Mouse (Mus musculus): ENCODE measurements at regions not wholly inside any gene's neighbourhood (a gene's known extent, or its start where the extent isn't known, plus 50 kb on each side); places are given as distances from the start of the nearest gene placed in this dataset.
"Not testable (repeated sequence)": the region's sequence is repeated elsewhere in the genome, so short reads cannot be mapped to it uniquely, and the experiment has no call there.

DNA sequence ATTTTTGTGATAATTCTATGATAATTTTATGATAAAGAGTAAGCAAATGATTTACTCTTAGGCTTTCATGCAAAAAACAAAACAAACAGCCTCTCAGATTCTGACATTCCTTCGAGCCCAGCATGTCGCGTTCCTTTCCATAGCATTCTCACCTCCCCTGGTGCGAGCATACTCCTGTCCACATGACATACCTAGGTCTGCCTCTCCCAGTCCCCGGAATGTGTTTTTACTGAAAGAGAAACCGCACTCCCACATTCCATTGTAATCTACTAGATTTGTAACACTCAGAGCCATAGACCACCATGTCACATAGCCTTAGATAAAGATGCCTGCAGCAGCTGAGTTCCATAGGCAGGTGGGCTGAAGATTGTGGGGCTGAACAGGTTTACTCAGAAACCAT, 250.8 kb downstream of the Gxylt1 start:
- DNase-seq (ENCODE audit: low spot score) (no peak), ATAC-seq (ENCODE audit: low FRiP score, low read depth) (no peak)
- Histone ChIP-seq H3K9ac (ENCODE audit: low read depth, low read length, severe bottlenecking) (no peak overlapping the region), H3K4me3 (replicated peaks; ENCODE audit: low read length) (no peak overlapping the region), H3K9me3 (ENCODE audit: control insufficient read depth, low read length) (no peaks in the 10 kb centered on the region), H3K36me3 (ENCODE audit: control insufficient read depth, insufficient read depth, low read length) (no peaks in the 10 kb centered on the region), H3K4me2 (replicated peaks; ENCODE audit: low read depth, low read length, severe bottlenecking) (no peak overlapping the region), H3K27me3 (ENCODE audit: control insufficient read depth, insufficient read depth, low read length) (no peaks in the 10 kb centered on the region), H3K4me1 (ENCODE audit: control insufficient read depth, insufficient read depth, low read length) (no peaks in the 10 kb centered on the region), H3K27ac (replicated peaks; ENCODE audit: low read depth, low read length) (no peak overlapping the region)
- no peak for TF ChIP-seq POLR2A (IDR thresholded peaks at IDR 0.05; ENCODE audit: borderline replicate concordance, extremely low read depth, insufficient read depth, insufficient read length)
- 77% methylated on average over 6 of the region's 6 CpGs for WGBS

DNA sequence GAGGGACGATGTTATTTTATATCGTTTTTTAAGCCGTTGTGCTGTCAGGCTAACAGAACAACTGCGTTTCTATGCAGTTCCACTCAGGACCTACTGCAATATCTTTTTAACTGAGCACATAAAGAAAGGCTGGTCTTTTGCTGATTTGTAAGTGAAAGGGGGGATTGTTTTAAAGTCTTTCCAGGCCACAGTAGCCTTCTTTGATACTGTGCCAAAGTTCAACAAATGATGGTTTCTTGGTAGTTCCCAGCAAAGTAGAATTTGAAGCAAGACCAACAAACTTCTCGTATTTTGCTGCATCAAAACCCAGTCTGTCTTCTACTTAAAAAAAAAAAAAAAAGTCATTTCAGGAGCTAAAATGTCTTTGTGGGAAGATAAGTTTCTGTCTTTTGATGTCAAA, 263.8 kb downstream of the Gxylt1 start:
- Histone ChIP-seq H3K9ac (ENCODE audit: low read depth, low read length, severe bottlenecking) (no peak overlapping the region), H3K4me2 (replicated peaks; ENCODE audit: low read depth, low read length, severe bottlenecking) (no peak overlapping the region), H3K36me3 (ENCODE audit: control insufficient read depth, insufficient read depth, low read length) (no peaks in the 10 kb centered on the region), H3K4me1 (ENCODE audit: control insufficient read depth, insufficient read depth, low read length) (peaks cover 8% of the 10 kb centered on the region), H3K9me3 (ENCODE audit: control insufficient read depth, low read length) (no peaks in the 10 kb centered on the region), H3K27ac (replicated peaks; ENCODE audit: low read depth, low read length) (no peak overlapping the region), H3K27me3 (ENCODE audit: control insufficient read depth, insufficient read depth, low read length) (no peaks in the 10 kb centered on the region), H3K4me3 (replicated peaks; ENCODE audit: low read length) (no peak overlapping the region)
- TF ChIP-seq POLR2A (IDR thresholded peaks at IDR 0.05; ENCODE audit: borderline replicate concordance, extremely low read depth, insufficient read depth, insufficient read length): no peak
- ATAC-seq (ENCODE audit: low FRiP score, low read depth) (no peak), DNase-seq (ENCODE audit: low spot score) (peak; percentile 12)
- 17% methylated on average over 5 of the region's 5 CpGs for WGBS

DNA sequence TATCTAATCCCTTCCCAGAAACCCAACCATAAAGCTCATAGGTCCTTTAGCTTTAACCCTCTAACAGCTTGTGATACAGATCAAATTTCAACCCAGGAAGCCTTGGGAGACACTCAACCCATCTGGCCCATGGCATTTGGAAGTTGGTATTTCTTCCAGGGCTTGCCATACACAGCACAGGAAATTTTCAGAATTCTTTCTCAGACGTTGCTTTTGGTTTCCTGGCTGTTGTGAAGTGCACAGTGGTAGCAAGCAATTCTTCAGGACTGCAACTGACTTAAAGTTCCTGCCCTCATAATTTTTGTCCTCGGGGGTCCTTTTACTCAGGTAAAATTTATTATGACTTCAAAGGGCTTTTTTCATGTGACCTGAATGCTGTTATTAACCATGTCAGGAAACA, 264.4 kb downstream of the Gxylt1 start:
- H3K27ac ChIP-seq (replicated peaks; ENCODE audit: low read depth, low read length): peak overlapping the region; percentile 48; the same call in 1 of the 2 replicates
- H3K4me1 ChIP-seq (ENCODE audit: control insufficient read depth, insufficient read depth, low read length): peaks cover 8% of the 10 kb centered on the region
- no peak for TF ChIP-seq POLR2A (IDR thresholded peaks at IDR 0.05; ENCODE audit: borderline replicate concordance, extremely low read depth, insufficient read depth, insufficient read length)
- DNase-seq (ENCODE audit: low spot score) (peak; percentile 25), ATAC-seq (ENCODE audit: low FRiP score, low read depth) (no peak; the same call in 1 of the 2 replicates)
- WGBS: 2% methylated on average over 2 of the region's 2 CpGs
- 0 out of 2 replicates have a peak overlapping the region, but pooled peaks have one; percentile 7 for H3K4me2 ChIP-seq (replicated peaks; ENCODE audit: low read depth, low read length, severe bottlenecking)
- no peak overlapping the region for H3K9ac ChIP-seq (ENCODE audit: low read depth, low read length, severe bottlenecking)
- H3K27me3 ChIP-seq (ENCODE audit: control insufficient read depth, insufficient read depth, low read length): no peaks in the 10 kb centered on the region
- H3K4me3 ChIP-seq (replicated peaks; ENCODE audit: low read length): no peak overlapping the region
- H3K36me3 ChIP-seq (ENCODE audit: control insufficient read depth, insufficient read depth, low read length): no peaks in the 10 kb centered on the region
- no peaks in the 10 kb centered on the region for H3K9me3 ChIP-seq (ENCODE audit: control insufficient read depth, low read length)

DNA sequence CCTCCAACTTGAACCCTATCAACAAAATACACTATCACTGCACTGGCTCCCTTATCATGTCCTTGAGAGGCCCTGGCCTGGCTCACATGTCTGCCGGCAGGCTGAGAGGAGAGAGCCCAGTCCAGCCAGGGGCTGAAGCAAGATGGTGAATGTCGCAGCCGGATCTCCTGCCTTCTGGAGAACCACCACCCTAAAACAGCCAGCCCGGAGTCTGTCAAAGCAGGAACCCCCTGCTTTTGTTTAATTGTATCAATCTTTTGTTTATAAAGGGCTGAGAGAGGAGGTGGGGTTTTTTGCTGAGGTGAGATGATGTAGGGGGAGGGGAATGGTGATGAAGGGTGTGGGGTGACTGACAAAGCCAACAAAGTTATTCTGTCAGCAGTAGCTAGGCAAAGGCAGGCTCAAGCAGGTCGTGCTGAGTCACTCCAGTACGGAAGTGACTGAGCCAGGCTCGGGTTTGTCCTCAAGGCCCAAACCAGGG, 269.2 kb downstream of the Gxylt1 start:
- Histone ChIP-seq H3K27me3 (ENCODE audit: control insufficient read depth, insufficient read depth, low read length) (no peaks in the 10 kb centered on the region), H3K36me3 (ENCODE audit: control insufficient read depth, insufficient read depth, low read length) (no peaks in the 10 kb centered on the region), H3K9me3 (ENCODE audit: control insufficient read depth, low read length) (no peaks in the 10 kb centered on the region), H3K4me2 (replicated peaks; ENCODE audit: low read depth, low read length, severe bottlenecking) (no peak overlapping the region), H3K27ac (replicated peaks; ENCODE audit: low read depth, low read length) (no peak overlapping the region), H3K9ac (ENCODE audit: low read depth, low read length, severe bottlenecking) (no peak overlapping the region), H3K4me1 (ENCODE audit: control insufficient read depth, insufficient read depth, low read length) (peaks cover 11% of the 10 kb centered on the region), H3K4me3 (replicated peaks; ENCODE audit: low read length) (no peak overlapping the region)
- DNase-seq (ENCODE audit: low spot score) (no peak), ATAC-seq (ENCODE audit: low FRiP score, low read depth) (no peak)
- 68% methylated on average over 7 of the region's 7 CpGs for WGBS
- no peak for TF ChIP-seq POLR2A (IDR thresholded peaks at IDR 0.05; ENCODE audit: borderline replicate concordance, extremely low read depth, insufficient read depth, insufficient read length)

DNA sequence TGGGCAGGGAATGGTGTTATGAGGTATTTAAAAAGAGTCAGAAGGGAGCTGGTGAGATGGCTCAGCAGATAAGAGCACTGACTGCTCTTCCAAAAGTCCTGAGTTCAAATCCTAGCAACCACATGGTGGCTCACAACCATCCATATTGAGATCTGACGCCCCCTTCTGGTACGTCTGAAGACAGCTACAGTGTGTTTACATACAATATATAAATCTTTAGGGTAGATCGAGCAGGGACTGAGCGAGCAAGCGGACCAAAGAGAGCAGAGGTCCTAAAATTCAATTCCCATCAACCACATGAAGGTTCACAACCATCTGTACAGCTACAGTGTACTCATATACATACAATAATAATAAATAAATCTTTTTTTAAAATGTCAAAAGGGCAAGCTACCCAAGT, 269.8 kb downstream of the Gxylt1 start:
- not testable (repeated sequence) for H3K4me3 ChIP-seq (replicated peaks; ENCODE audit: low read length); H3K9ac ChIP-seq (ENCODE audit: low read depth, low read length, severe bottlenecking); H3K9me3 ChIP-seq (ENCODE audit: control insufficient read depth, low read length); H3K36me3 ChIP-seq (ENCODE audit: control insufficient read depth, insufficient read depth, low read length); DNase-seq (ENCODE audit: low spot score); H3K27me3 ChIP-seq (ENCODE audit: control insufficient read depth, insufficient read depth, low read length); H3K27ac ChIP-seq (replicated peaks; ENCODE audit: low read depth, low read length); H3K4me1 ChIP-seq (ENCODE audit: control insufficient read depth, insufficient read depth, low read length); ATAC-seq (ENCODE audit: low FRiP score, low read depth); H3K4me2 ChIP-seq (replicated peaks; ENCODE audit: low read depth, low read length, severe bottlenecking)
- 84% methylated on average over 5 of the region's 5 CpGs for WGBS

DNA sequence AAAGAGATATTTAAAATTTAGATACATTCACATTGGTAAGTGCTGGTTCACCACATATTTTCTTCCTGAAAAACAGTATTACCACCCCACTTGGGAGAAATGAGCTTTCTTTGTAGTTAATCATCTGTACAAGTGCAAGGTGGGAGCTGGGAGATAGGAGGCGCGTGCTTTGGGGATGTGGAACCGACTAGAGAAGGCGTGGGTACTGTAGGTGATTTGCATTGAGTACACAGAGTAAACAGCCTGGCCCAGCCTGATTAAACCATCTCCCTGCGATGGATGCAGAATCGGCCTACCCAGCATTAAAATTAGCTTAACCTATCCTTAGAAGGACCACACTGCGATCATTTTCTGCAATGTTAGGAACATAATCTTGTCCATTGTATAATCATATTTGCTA, 270.4 kb downstream of the Gxylt1 start:
- ATAC-seq (ENCODE audit: low FRiP score, low read depth): no peak
- no peak for DNase-seq (ENCODE audit: low spot score)
- Histone ChIP-seq H3K4me2 (replicated peaks; ENCODE audit: low read depth, low read length, severe bottlenecking) (no peak overlapping the region), H3K9me3 (ENCODE audit: control insufficient read depth, low read length) (no peaks in the 10 kb centered on the region), H3K27me3 (ENCODE audit: control insufficient read depth, insufficient read depth, low read length) (no peaks in the 10 kb centered on the region), H3K4me1 (ENCODE audit: control insufficient read depth, insufficient read depth, low read length) (peaks cover 5% of the 10 kb centered on the region; the same call in 1 of the 2 replicates), H3K4me3 (replicated peaks; ENCODE audit: low read length) (no peak overlapping the region), H3K9ac (ENCODE audit: low read depth, low read length, severe bottlenecking) (no peak overlapping the region), H3K36me3 (ENCODE audit: control insufficient read depth, insufficient read depth, low read length) (no peaks in the 10 kb centered on the region), H3K27ac (replicated peaks; ENCODE audit: low read depth, low read length) (no peak overlapping the region)
- 92% methylated on average over 7 of the region's 7 CpGs for WGBS
- no peak for TF ChIP-seq POLR2A (IDR thresholded peaks at IDR 0.05; ENCODE audit: borderline replicate concordance, extremely low read depth, insufficient read depth, insufficient read length)

Measured in limb, embryonic 14.5 days (tissue).